In the genomic region with DNA sequence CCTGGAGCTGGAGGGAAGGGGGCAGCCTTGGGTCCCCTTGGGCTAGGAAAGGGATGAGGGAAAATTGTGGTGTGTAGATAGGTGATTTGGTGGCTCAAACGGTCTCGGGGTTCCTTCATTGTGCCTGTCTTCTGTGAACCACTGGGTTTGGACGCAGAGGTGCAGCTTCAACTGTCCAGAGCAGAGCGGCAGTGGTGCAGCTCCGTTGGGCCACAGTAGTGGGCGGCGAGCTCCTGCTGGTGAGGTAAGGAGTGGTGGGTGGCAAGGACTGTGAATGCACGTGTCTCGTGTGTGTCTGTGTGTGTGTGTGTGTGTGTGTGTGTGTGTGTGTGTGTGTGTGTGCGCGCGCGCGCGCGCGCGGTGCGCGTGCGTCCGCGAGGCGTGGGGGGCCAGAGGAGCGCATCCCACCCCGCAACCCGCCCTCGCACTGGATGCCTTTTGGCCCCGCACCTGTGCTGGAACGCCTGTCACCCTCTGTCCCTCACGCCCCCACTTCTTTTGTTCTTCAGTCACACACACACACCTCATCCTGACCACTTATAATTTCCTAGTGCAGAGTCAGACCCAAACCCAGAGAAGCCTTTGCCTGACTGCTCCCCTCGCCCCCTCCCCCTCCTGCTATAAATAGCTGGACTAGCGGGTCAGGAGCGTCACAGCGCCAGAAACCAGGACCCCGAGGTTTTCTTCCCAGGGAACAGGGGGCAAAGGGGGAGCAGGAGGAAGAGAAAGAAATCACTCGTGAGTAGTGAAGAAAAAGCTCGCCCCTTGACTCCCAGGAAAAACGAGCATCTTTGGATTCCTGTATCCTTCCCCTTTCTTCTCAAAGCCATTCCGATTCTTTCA, we compare ENCODE assay signal across 8 mouse cellular contexts. TPM values are rescaled to one million over a fixed set of nuclear protein-coding genes. Genes with fewer than 3 reads are reported as not detected.
DNase-seq lines count a peak whose midpoint lies in the region; ATAC-seq and TF ChIP-seq lines count a peak whose summit lies in the region.

No protein-coding gene starts in this region.

- no peaks in the 10 kb centered on the region for H3K36me3 ChIP-seq in lung, embryonic 16.5 days (ENCODE audit: control insufficient read depth, insufficient read depth, low read length)

- H3K27ac ChIP-seq in lung, embryonic 16.5 days (ENCODE audit: low read length) = no peak overlapping the region
- H3K27ac ChIP-seq in olfactory bulb, adult 2 months (ENCODE audit: insufficient read depth, low read depth, low read length) = peak overlapping the region; percentile 90

- H3K9me3 ChIP-seq in lung, embryonic 16.5 days (ENCODE audit: control insufficient read depth, low read length) = no peaks in the 10 kb centered on the region

- no peak for TF ChIP-seq CTCF in olfactory bulb, adult 2 months (IDR thresholded peaks at IDR 0.05; ENCODE audit: insufficient read depth, low read depth, low read length)

- 0% methylated on average over 20 of the region's 40 CpGs for WGBS in lung, embryonic 16.5 days
- under 1% methylated on average over 23 of the region's 40 CpGs for WGBS in olfactory bulb, adult 2 months

- TF ChIP-seq POLR2A in olfactory bulb, adult 2 months (IDR thresholded peaks at IDR 0.05; ENCODE audit: insufficient read depth, low read depth, low read length) = no peak

- intact Hi-C loops in heart, postnatal 10 days (cut with DNase I) = loop anchor here (5.0 to 10.0 kb wide), 4 partner anchors 185 to 1643 kb away; no protein-coding TSS in a partner anchor
- intact Hi-C loops in left cerebral cortex, postnatal 36 days (cut with DNase I) = loop anchor here (2.0 to 10.0 kb wide), 5 partner anchors 115 to 1645 kb away; a partner anchor contains a TSS

- DNase-seq in lung, postnatal 36 days = no peak
- peak; percentile 64 for DNase-seq in embryo, embryonic 10.5 days (ENCODE audit: low spot score)
- peak; percentile 4 to 15 for DNase-seq in heart, postnatal 10 days
- peak; percentile 73 to 79 for DNase-seq in left cerebral cortex, postnatal 36 days (ENCODE audit: low spot score in 2 of 2)
- DNase-seq in B cell, adult 2 months = no peak

- ATAC-seq in lung, embryonic 16.5 days (ENCODE audit: low read depth) = peak; percentile 34; the same call in 1 of the 2 replicates
- ATAC-seq in erythroblast, adult 5-6 weeks (replicated peaks; ENCODE audit: low FRiP score, poor library complexity, severe bottlenecking) = no peak

- peaks cover 3% of the 10 kb centered on the region; the same call in 1 of the 2 replicates for H3K27me3 ChIP-seq in lung, embryonic 16.5 days (ENCODE audit: control insufficient read depth, insufficient read depth, low read depth, low read length)

- H3K9ac ChIP-seq in lung, embryonic 16.5 days (ENCODE audit: low read length) = peak overlapping the region; percentile 12; the same call in 1 of the 2 replicates

- peak overlapping the region; percentile 68 for H3K4me2 ChIP-seq in lung, embryonic 16.5 days (ENCODE audit: low read depth, low read length)

- peak overlapping the region; percentile 46 for H3K4me3 ChIP-seq in lung, embryonic 16.5 days (ENCODE audit: low read length)
- H3K4me3 ChIP-seq in olfactory bulb, adult 2 months (ENCODE audit: insufficient read depth, low read depth, low read length) = peak overlapping the region; percentile 64

- H3K4me1 ChIP-seq in lung, embryonic 16.5 days (replicated peaks; ENCODE audit: control insufficient read depth, insufficient read depth, low read length) = no peaks in the 10 kb centered on the region; the same call in 1 of the 2 replicates
- H3K4me1 ChIP-seq in olfactory bulb, adult 2 months (ENCODE audit: control insufficient read depth, insufficient read depth, low read length) = no peaks in the 10 kb centered on the region

RNA-seq across cellular contexts. Expression of a gene that starts 0.5 kb away (rescaled TPM):
- 0.36 and 1.1 TPM in 2 replicates for polyA plus RNA-seq in lung, embryonic 16.5 days (2015; fragmentation: Nextera tagmentation; extraction: Ambion mirVana)
- 1 to 10 TPM in 1 of 2 experiments, under 1 TPM in 1; 0.64 to 1.6 TPM for total RNA-seq in heart, postnatal 10 days (2021)
- total RNA-seq in left cerebral cortex, postnatal 36 days (2021) = 100 to 1,000 TPM; 187 to 190 TPM
- not detected in 2 replicates for polyA plus RNA-seq in olfactory bulb, adult 2 months (2012; ENCODE audit: insufficient read depth, insufficient read length, low replicate concordance, missing spikeins)
- not detected in 2 replicates for total RNA-seq in erythroblast, adult 5-6 weeks (2015; ENCODE audit: low replicate concordance)
- 0.56 TPM in 1 of 2 replicates, not detected in the other for total RNA-seq in erythroblast, adult 5-6 weeks (2017; ENCODE audit: low replicate concordance)

Comparison
In these comparisons a context has a peak if more than half of its experiments do, and no peak if none do; other contexts are left out.
1. DNase-seq: peak in embryo, embryonic 10.5 days (single experiment), heart, postnatal 10 days (2 of 2) and left cerebral cortex, postnatal 36 days (2 of 2); none in lung, postnatal 36 days (single experiment) and B cell, adult 2 months (0 of 2).
2. RNA of a gene that starts 0.5 kb away (total RNA-seq): 187 to 190 TPM in left cerebral cortex, postnatal 36 days; 0.64 to 1.6 TPM in heart, postnatal 10 days and 0.56 TPM in erythroblast, adult 5-6 weeks; every median in the first group is over 10 times any median in the second.